Mouse (Mus musculus): ENCODE results near the gene Fktn.

GRCm38 (mm10) chr4:53682092-53682491 is 31.7 kb upstream of the Fktn start:
- TF ChIP-seq CTCF (IDR thresholded peaks at IDR 0.05; ENCODE audit: extremely low read depth, insufficient read depth, insufficient read length, insufficient replicate concordance) (no peak), POLR2A (IDR thresholded peaks at IDR 0.05; ENCODE audit: low read depth, low read length) (no peak)

Measured in spleen, adult 2 months (tissue).